Mouse (Mus musculus): Measurements from ENCODE around the gene Tgfbr3.
"Not testable (repeated sequence)": the region's sequence is repeated elsewhere in the genome, so short reads cannot be mapped to it uniquely, and the experiment has no call there.

The Tgfbr3 gene

GRCm38 (mm10) chr5:107243445-107243844 lies 46.0 kb downstream of the Tgfbr3 start:
- DNase-seq (ENCODE audit: low read depth, low spot score) = no peak

- DNase-seq (ENCODE audit: low read depth, low spot score) = no peak
Observed at GRCm38 (mm10) chr5:107242993-107243392, 46.4 kb downstream of the Tgfbr3 start.

- DNase-seq (ENCODE audit: low read depth, low spot score) = no peak
Observed at GRCm38 (mm10) chr5:107240276-107240675, 49.2 kb downstream of the Tgfbr3 start.

DNA sequence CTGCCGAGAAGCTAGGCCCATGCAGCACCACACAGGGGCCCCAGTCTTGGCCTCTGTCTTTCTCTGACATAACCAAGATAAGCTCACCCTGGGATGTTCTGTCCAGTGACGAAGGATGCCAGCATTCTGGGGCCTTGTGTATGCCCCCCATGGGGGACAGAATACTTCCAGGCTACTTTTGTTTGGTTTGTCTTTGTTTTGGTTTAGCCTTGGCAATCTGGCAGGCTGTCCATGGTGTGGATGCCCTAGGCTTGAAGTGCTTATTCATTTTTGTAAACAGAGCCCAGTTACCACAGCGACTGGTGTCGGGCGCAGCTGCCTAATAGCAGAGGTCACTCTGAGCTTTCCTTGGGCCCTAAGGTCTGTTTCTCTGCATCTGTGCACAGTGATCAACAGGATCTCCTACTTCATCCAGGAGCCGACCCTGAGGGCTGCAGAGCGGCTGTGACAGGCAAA lies 51.4 kb downstream of the Tgfbr3 start:
- DNase-seq (ENCODE audit: low read depth, low spot score) = no peak

GRCm38 (mm10) chr5:107236975-107237374 lies 52.5 kb downstream of the Tgfbr3 start:
- no peak for DNase-seq (ENCODE audit: low read depth, low spot score)

DNA sequence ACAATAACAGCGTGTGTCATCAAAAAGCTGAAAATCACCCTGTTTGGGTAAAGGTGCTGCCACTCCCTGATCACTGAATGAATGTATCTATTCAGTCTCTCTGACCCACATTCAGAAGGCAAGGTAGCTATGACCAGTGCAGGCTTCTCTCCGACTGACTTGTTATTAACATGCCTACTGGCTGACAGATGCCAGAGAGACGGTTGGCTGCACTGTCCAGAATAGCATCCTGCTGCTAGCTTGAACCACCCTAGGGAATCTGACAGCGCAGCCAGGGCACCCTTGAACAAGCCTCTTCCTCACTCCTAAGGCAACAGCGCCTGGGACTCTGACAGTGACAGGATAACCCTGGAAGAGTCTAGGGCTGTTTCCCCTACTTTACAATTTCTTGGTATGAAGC lies 53.4 kb downstream of the Tgfbr3 start:
- no peak for DNase-seq (ENCODE audit: low read depth, low spot score)

GRCm38 (mm10) chr5:107233366-107234354 lies 55.8 kb downstream of the Tgfbr3 start:
- DNase-seq (ENCODE audit: low read depth, low spot score) = no peak

- DNase-seq (ENCODE audit: low read depth, low spot score) = no peak
Observed at GRCm38 (mm10) chr5:107230189-107230588, 59.2 kb downstream of the Tgfbr3 start.

GRCm38 (mm10) chr5:107229037-107229436 lies 60.4 kb downstream of the Tgfbr3 start:
- no peak for DNase-seq (ENCODE audit: low read depth, low spot score)

- DNase-seq (ENCODE audit: low read depth, low spot score) = no peak
Observed at GRCm38 (mm10) chr5:107227580-107227979, 61.8 kb downstream of the Tgfbr3 start.

DNA sequence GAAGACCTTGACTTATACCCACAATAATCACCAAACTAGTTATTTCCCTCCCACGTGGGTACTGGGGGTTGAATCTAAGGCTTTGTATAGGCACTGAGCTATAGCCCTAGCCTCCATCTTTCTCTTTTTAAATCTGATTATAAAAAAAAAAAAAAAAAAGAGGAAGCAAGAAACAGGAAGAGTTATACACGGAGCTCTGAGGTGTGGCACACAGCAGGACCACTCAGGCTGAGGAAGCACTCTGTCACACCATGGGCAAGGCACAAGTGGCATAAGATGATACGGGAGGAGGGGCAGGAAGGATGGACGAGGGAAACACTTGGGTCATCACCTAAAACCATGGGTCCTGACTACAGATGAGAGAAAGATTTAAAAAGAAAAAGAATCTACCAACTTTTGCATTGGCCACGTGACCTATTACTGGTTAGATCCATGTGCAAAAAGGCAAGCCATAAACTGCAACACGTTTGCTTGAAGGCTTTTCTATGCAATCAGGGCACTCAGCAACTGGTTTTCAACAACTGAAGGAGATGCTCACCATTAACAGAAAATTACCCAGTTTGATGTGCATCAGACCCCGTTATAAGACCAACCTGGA lies 64.5 kb downstream of the Tgfbr3 start:
- DNase-seq (ENCODE audit: low read depth, low spot score) = no peak

- DNase-seq (ENCODE audit: low read depth, low spot score) = no peak
Observed at GRCm38 (mm10) chr5:107224151-107224550, 65.3 kb downstream of the Tgfbr3 start.

DNA sequence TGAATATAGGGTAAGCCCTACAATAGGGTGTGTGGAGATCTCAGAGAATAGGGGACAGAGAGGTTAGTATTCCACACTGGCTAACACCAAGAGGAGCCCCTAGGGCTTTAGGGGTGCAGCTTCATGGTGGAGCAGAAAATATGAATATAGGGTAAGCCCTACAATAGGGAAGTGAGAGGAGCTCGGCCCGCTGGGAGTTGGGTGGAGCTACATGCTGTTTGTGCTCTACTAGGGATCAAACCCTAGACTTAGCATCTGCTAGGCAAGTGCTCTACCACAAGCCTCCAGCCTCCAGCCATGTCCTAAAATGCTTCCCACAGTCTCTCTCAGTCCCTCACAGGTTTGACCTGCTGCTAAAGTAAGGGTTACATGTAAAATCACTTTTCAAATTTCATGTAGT lies 65.9 kb downstream of the Tgfbr3 start:
- not testable (repeated sequence) for DNase-seq (ENCODE audit: low read depth, low spot score)

GRCm38 (mm10) chr5:107223029-107223428 lies 66.4 kb downstream of the Tgfbr3 start:
- DNase-seq (ENCODE audit: low read depth, low spot score) = no peak

GRCm38 (mm10) chr5:107222670-107223005 lies 66.8 kb downstream of the Tgfbr3 start:
- no peak for DNase-seq (ENCODE audit: low read depth, low spot score)

DNA sequence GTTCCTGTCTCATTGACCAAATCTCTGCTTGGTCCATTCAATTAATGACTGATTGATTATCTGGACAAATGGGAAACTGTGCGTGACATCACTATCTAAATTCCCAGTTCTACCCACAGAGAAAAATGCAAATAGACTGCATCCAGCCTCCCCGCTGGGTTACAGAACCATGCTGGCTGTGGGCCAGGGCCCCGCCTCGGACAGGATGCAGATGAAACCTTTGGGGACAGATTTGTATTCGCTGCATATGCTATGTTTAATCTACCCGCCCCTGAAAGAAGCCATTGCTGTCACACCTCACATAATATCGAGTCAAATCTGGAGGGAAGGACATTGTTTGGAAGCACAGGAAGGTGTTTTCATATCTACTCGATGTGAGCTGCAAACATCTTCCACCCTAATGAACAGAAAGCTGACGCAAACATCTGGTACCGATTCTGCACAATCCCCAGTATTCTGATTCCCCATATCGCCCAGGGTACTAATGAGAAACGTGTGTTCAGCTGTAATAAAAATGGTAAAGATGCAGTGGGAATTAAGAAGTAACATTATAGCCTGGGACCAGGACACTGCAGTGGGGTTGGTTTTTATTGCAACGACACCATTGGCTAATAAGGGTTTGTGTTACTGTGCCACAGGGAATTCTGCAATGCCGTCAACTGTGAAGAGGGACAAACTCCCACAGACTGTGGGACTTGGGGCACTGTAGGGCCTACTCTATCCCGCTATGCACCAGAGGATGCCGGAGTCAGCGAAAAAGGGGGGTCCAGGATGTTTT lies 67.3 kb downstream of the Tgfbr3 start:
- DNase-seq (ENCODE audit: low read depth, low spot score) = no peak

DNA sequence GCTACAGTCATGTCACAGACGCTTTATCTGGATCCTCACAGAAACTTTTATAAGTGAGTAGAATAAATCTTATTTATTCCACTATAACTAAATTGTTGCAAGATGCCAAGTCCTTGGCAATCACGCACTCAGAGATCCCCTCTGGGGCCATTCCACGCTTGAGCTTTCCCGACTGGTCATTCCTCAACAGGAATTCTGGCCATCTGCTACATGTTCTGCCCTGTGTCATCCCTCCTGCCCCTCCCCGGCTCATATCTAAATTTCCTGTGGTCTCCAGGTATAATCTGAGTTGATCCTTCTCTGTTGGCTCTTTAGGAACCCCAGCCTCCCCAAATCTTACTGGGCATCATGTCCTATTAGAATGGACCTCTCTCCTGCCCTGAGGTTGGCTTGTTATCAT lies 68.5 kb downstream of the Tgfbr3 start:
- no peak for DNase-seq (ENCODE audit: low read depth, low spot score)

DNA sequence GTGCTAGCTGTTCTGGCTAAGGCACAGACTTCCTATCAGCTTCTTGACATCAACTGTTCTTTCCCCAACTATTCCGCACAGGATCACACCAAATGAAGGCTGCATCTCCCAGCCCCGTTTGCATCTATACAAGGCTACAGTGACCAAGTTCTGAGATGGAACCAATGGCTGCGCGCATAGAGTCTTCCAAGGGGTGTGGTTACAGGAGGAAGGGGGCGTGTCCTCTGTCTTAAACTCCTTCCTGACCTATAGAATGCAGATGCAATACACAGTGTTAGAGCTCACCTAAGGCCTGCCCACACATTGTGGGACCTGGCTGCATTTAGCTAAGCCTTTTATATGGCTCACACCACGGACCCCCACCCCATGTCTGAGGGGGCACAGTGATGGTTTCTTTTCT lies 69.5 kb downstream of the Tgfbr3 start:
- no peak for DNase-seq (ENCODE audit: low read depth, low spot score)

DNA sequence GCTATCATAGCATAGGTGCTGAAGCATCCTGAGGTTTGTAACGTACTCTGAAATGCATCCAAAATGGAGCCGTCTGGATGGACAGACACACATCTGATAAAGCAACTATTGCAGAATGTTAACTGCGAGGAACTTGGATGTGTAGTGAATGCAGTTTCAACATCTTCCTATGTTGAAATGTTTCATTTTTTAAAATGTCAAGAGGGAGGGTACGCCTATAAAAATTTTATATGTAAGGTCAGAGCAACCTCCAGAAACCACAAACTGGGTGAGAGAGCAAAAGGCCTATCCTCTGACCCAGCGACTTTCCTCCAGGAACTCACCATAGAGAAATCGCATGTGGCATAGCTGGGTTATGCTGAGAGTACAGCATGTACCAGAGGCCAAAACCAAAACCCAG lies 70.1 kb downstream of the Tgfbr3 start:
- no peak for DNase-seq (ENCODE audit: low read depth, low spot score)

- DNase-seq (ENCODE audit: low read depth, low spot score) = no peak
Observed at GRCm38 (mm10) chr5:107218594-107218993, 70.8 kb downstream of the Tgfbr3 start.

DNA sequence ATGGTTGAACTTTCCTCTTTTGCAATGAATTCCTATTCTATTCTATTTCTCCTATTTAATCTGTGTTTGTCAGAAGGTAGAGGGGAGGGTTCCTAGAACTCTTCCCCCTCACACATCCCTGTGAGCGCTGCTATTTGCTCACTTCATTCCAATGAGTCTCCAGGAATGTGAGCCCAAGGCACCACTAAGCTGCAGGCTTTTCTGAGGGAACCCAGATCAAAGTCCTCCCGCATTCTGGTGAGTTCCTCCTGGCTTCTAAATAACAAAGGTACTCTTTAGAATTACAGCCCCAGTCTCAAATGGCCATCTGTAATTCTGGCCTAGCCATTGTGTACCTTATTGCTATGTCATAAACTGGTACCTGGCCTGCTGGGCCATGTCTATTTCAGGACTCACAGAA lies 72.3 kb downstream of the Tgfbr3 start:
- no peak for DNase-seq (ENCODE audit: low read depth, low spot score)
